Mouse (Mus musculus) ovary, postnatal 10 days (tissue): Measurements from ENCODE around the gene Ugt1a7c.
"Not testable (repeated sequence)": the region's sequence is repeated elsewhere in the genome, so short reads cannot be mapped to it uniquely, and the experiment has no call there.

Experiments
- DNase-seq: peaks from one replicate; pipeline ENCODE4 v3.0.0; 2022; ENCODE audit warnings: low spot score

Gene Ugt1a7c

GRCm38 (mm10) chr1:88094941-88095492, at the start of gene Ugt1a7c:
Gene Ugt1a7c, plus strand, starts transcription at chr1:88095062.
- DNase-seq = peak; percentile 24

- not testable (repeated sequence) for DNase-seq
Measured at GRCm38 (mm10) chr1:88047408-88047807, 47.5 kb upstream of the Ugt1a7c start.

GRCm38 (mm10) chr1:88055088-88055487, 39.8 kb upstream of the Ugt1a7c start, which contains the start of gene Ugt1a10:
Gene Ugt1a10, plus strand, starts transcription at chr1:88055388.
- DNase-seq = no peak

GRCm38 (mm10) chr1:88066472-88067102, 28.3 kb upstream of the Ugt1a7c start:
- DNase-seq = not testable (repeated sequence)

GRCm38 (mm10) chr1:88070495-88070894, 24.4 kb upstream of the Ugt1a7c start, which contains the start of gene Ugt1a9:
Gene Ugt1a9, plus strand, starts transcription at chr1:88070800.
- no peak for DNase-seq

GRCm38 (mm10) chr1:88070902-88071301, 24.0 kb upstream of the Ugt1a7c start:
- DNase-seq = no peak

- no peak for DNase-seq
Measured at GRCm38 (mm10) chr1:88074471-88074870, 20.4 kb upstream of the Ugt1a7c start.

GRCm38 (mm10) chr1:88077128-88077527, 17.7 kb upstream of the Ugt1a7c start:
- no peak for DNase-seq

GRCm38 (mm10) chr1:88081670-88082069, 13.2 kb upstream of the Ugt1a7c start:
- no peak for DNase-seq

GRCm38 (mm10) chr1:88086125-88086524, 8.7 kb upstream of the Ugt1a7c start:
- no peak for DNase-seq

- DNase-seq = no peak
Measured at GRCm38 (mm10) chr1:88087513-88087912, 7.3 kb upstream of the Ugt1a7c start, which contains the start of gene Ugt1a8. Gene Ugt1a8, plus strand, starts transcription at chr1:88087813.

GRCm38 (mm10) chr1:88092341-88092740, 2.5 kb upstream of the Ugt1a7c start:
- DNase-seq = no peak

- not testable (repeated sequence) for DNase-seq
Measured at GRCm38 (mm10) chr1:88094270-88094676, 589 bp upstream of the Ugt1a7c start.

GRCm38 (mm10) chr1:88098546-88098945, 3.7 kb downstream of the Ugt1a7c start:
- DNase-seq = not testable (repeated sequence)

- DNase-seq = not testable (repeated sequence)
Measured at GRCm38 (mm10) chr1:88099691-88100090, 4.8 kb downstream of the Ugt1a7c start.

- not testable (repeated sequence) for DNase-seq
Measured at GRCm38 (mm10) chr1:88103019-88103418, 8.2 kb downstream of the Ugt1a7c start, which contains the start of gene Ugt1a6b. Gene Ugt1a6b, plus strand, starts transcription at chr1:88103252.

- DNase-seq = not testable (repeated sequence)
Measured at GRCm38 (mm10) chr1:88103697-88104468, 9.0 kb downstream of the Ugt1a7c start.

GRCm38 (mm10) chr1:88104667-88105430, 10.0 kb downstream of the Ugt1a7c start:
- no peak for DNase-seq

GRCm38 (mm10) chr1:88105656-88106055, 10.8 kb downstream of the Ugt1a7c start:
- no peak for DNase-seq

- DNase-seq = not testable (repeated sequence)
Measured at GRCm38 (mm10) chr1:88109027-88109557, 14.2 kb downstream of the Ugt1a7c start.

GRCm38 (mm10) chr1:88109604-88110003, 14.7 kb downstream of the Ugt1a7c start:
- not testable (repeated sequence) for DNase-seq

- DNase-seq = not testable (repeated sequence)
Measured at GRCm38 (mm10) chr1:88112769-88113168, 17.9 kb downstream of the Ugt1a7c start.
